Mouse (Mus musculus) stomach, embryonic 16.5 days (tissue): ENCODE results near the gene Hcn3. TPM values are rescaled to one million over a fixed set of nuclear protein-coding genes. Genes with fewer than 3 reads are reported as not detected.

Source experiments
- ATAC-seq: fragments of 200-750 bp; cut with Nextera tagmentation; 2 replicates; pipeline ENCODE4 v1.8.0; 2017; ENCODE audit warnings: moderate number of reproducible peaks, moderate TSS enrichment; ENCODE audit not compliant: insufficient read depth, low FRiP score
- H3K27ac ChIP-seq: fragments of 300-500 bp; sonication (generic); 2 replicates; pipeline ENCODE4 v1.5.1; 2014; ENCODE audit warnings: low read length
- H3K27me3 ChIP-seq: fragments of 300-500 bp; sonication (generic); 2 replicates; pipeline ENCODE4 v1.6.1; 2014; ENCODE audit warnings: low read length, control low read depth, mixed read lengths; ENCODE audit not compliant: control insufficient read depth, insufficient read depth
- H3K36me3 ChIP-seq: fragments of 300-500 bp; sonication (generic); 2 replicates; pipeline ENCODE4 v1.6.1; 2014; ENCODE audit warnings: low read length; ENCODE audit not compliant: control insufficient read depth, insufficient read depth
- H3K4me1 ChIP-seq: fragments of 300-500 bp; sonication (generic); 2 replicates; pipeline ENCODE4 v1.6.1; 2014; ENCODE audit warnings: low read length, control low read depth, mixed read lengths; ENCODE audit not compliant: control insufficient read depth, insufficient read depth
- H3K4me2 ChIP-seq: fragments of 300-500 bp; sonication (generic); 2 replicates; pipeline ENCODE4 v1.6.1; 2014; ENCODE audit warnings: low read depth, low read length, mixed read lengths
- H3K4me3 ChIP-seq: fragments of 300-500 bp; sonication (generic); replicated peaks from 2 replicates; pipeline ENCODE4 v1.5.1; 2014; ENCODE audit warnings: mild to moderate bottlenecking, low read length
- H3K9ac ChIP-seq: fragments of 300-500 bp; sonication (generic); 2 replicates; pipeline ENCODE4 v1.6.1; 2014; ENCODE audit warnings: low read length
- H3K9me3 ChIP-seq: fragments of 300-500 bp; sonication (generic); replicated peaks from 2 replicates; pipeline ENCODE4 v1.6.1; 2016; ENCODE audit warnings: low read length, control low read depth; ENCODE audit not compliant: control insufficient read depth
- WGBS: fragments of 180-500 bp; shearing (Covaris S2); extraction: QIAGEN DNeasy Blood & Tissue Kit; methylation state at CpG from one replicate; pipeline ENCODE4 v1.1.7; 2014; 5-methylcytosine and 5-hydroxymethylcytosine counted together
- polyA plus RNA-seq: library from polyadenylated mRNA; unstranded; fragments of >200 nt; fragmentation: Nextera tagmentation; extraction: Ambion mirVana; gene quantifications from 2 replicates; pipeline ENCODE4 v1.2.1, GENCODE M21; 2015

Gene Hcn3
- polyA plus RNA-seq, 1 experiment from 2014 or later = 1.7 TPM

- Histone ChIP-seq H3K36me3 (no peaks in the 10 kb centered on the region), H3K27me3 (no peaks in the 10 kb centered on the region; the same call in 1 of the 2 replicates), H3K9me3 (no peaks in the 10 kb centered on the region), H3K27ac (peak overlapping the region; percentile 44; the same call in 1 of the 2 replicates), H3K9ac (peak overlapping the region; percentile 40; the same call in 1 of the 2 replicates), H3K4me3 (peak overlapping the region; percentile 9; the same call in 1 of the 2 replicates), H3K4me2 (peak overlapping the region; percentile 26; the same call in 1 of the 2 replicates), H3K4me1 (peaks cover 10% of the 10 kb centered on the region; the same call in 1 of the 2 replicates)
- ATAC-seq = peak; percentile 81; the same call in 1 of the 2 replicates
- WGBS = 33% methylated on average over 9 of the region's 9 CpGs
Observed at GRCm38 (mm10) chr3:89136365-89136764, 23.6 kb downstream of the Hcn3 start.

- Histone ChIP-seq H3K4me2 (peak within 1 kb of the TSS; percentile 26), H3K4me3 (peak within 1 kb of the TSS; percentile 9), H3K9ac (peak within 1 kb of the TSS; percentile 40), H3K4me1 (peaks cover 10% of the 10 kb centered on the region; the same call in 1 of the 2 replicates), H3K27me3 (no peaks in the 10 kb centered on the region; the same call in 1 of the 2 replicates), H3K27ac (peak within 1 kb of the TSS; percentile 44), H3K9me3 (no peaks in the 10 kb centered on the region), H3K36me3 (no peaks in the 10 kb centered on the region)
- WGBS = 45% methylated on average over 3 of the region's 3 CpGs
- ATAC-seq = no peak
Observed at GRCm38 (mm10) chr3:89135958-89136357, 24.0 kb downstream of the Hcn3 start, which contains the start of gene Pklr. TSS of gene Pklr (plus strand) at chr3:89136142.

GRCm38 (mm10) chr3:89133752-89134151 is 26.2 kb downstream of the Hcn3 start:
- H3K9me3 ChIP-seq = no peaks in the 10 kb centered on the region
- WGBS = 86% methylated on average over 1 of the region's 1 CpGs
- H3K4me1 ChIP-seq = peaks cover 10% of the 10 kb centered on the region; the same call in 1 of the 2 replicates
- 0 out of 2 replicates have a peak, but pooled peaks have one; percentile 12 for ATAC-seq
- H3K27me3 ChIP-seq = no peaks in the 10 kb centered on the region; the same call in 1 of the 2 replicates
- 0 out of 2 replicates have a peak overlapping the region, but pooled peaks have one; percentile 14 for H3K27ac ChIP-seq
- H3K4me2 ChIP-seq = no peak overlapping the region
- H3K9ac ChIP-seq = no peak overlapping the region
- no peak overlapping the region for H3K4me3 ChIP-seq
- H3K36me3 ChIP-seq = no peaks in the 10 kb centered on the region

- Histone ChIP-seq H3K36me3 (no peaks in the 10 kb centered on the region), H3K4me3 (no peak overlapping the region), H3K27me3 (no peaks in the 10 kb centered on the region; the same call in 1 of the 2 replicates), H3K9ac (no peak overlapping the region), H3K27ac (peak overlapping the region; percentile 14; the same call in 1 of the 2 replicates), H3K4me2 (peak overlapping the region; percentile 60; the same call in 1 of the 2 replicates), H3K9me3 (no peaks in the 10 kb centered on the region), H3K4me1 (peaks cover 10% of the 10 kb centered on the region; the same call in 1 of the 2 replicates)
- no peak for ATAC-seq
- 73% methylated on average over 7 of the region's 7 CpGs for WGBS
Observed at GRCm38 (mm10) chr3:89133063-89133450, 26.9 kb downstream of the Hcn3 start.

- Histone ChIP-seq H3K36me3 (no peaks in the 10 kb centered on the region), H3K4me2 (peak overlapping the region; percentile 60), H3K9ac (peak overlapping the region; percentile 67), H3K27me3 (no peaks in the 10 kb centered on the region; the same call in 1 of the 2 replicates), H3K27ac (no peak overlapping the region), H3K9me3 (no peaks in the 10 kb centered on the region), H3K4me3 (peak overlapping the region; percentile 40), H3K4me1 (peaks cover 10% of the 10 kb centered on the region; the same call in 1 of the 2 replicates)
- ATAC-seq = peak; percentile 57
- WGBS = 12% methylated on average over 30 of the region's 30 CpGs
Observed at GRCm38 (mm10) chr3:89132285-89133062, 27.5 kb downstream of the Hcn3 start.

GRCm38 (mm10) chr3:89131816-89132215 is 28.2 kb downstream of the Hcn3 start:
- no peak for ATAC-seq
- H3K4me1 ChIP-seq = peaks cover 10% of the 10 kb centered on the region; the same call in 1 of the 2 replicates
- H3K9me3 ChIP-seq = no peaks in the 10 kb centered on the region
- no peaks in the 10 kb centered on the region for H3K36me3 ChIP-seq
- no peaks in the 10 kb centered on the region; the same call in 1 of the 2 replicates for H3K27me3 ChIP-seq
- H3K4me3 ChIP-seq = peak overlapping the region; percentile 40
- H3K27ac ChIP-seq = no peak overlapping the region
- 36% methylated on average over 4 of the region's 4 CpGs for WGBS
- peak overlapping the region; percentile 67; the same call in 1 of the 2 replicates for H3K9ac ChIP-seq
- peak overlapping the region; percentile 60 for H3K4me2 ChIP-seq

- Histone ChIP-seq H3K4me1 (peaks cover 10% of the 10 kb centered on the region; the same call in 1 of the 2 replicates), H3K27ac (no peak overlapping the region), H3K27me3 (no peaks in the 10 kb centered on the region), H3K36me3 (no peaks in the 10 kb centered on the region), H3K4me2 (no peak overlapping the region), H3K9ac (no peak overlapping the region), H3K9me3 (no peaks in the 10 kb centered on the region), H3K4me3 (no peak overlapping the region)
- no peak for ATAC-seq
- 81% methylated on average over 3 of the region's 3 CpGs for WGBS
Observed at GRCm38 (mm10) chr3:89129908-89130307, 30.1 kb downstream of the Hcn3 start.

- Histone ChIP-seq H3K4me3 (no peak overlapping the region), H3K36me3 (no peaks in the 10 kb centered on the region), H3K27me3 (no peaks in the 10 kb centered on the region), H3K27ac (no peak overlapping the region), H3K4me1 (0 out of 2 replicates have a peak, but pooled peaks cover 4% of the 10 kb centered on the region), H3K9ac (no peak overlapping the region), H3K9me3 (no peaks in the 10 kb centered on the region), H3K4me2 (no peak overlapping the region)
- no peak for ATAC-seq
- 88% methylated on average over 3 of the region's 3 CpGs for WGBS
Observed at GRCm38 (mm10) chr3:89125981-89126380, 34.0 kb downstream of the Hcn3 start.

GRCm38 (mm10) chr3:89124241-89124640 is 35.8 kb downstream of the Hcn3 start:
- H3K4me3 ChIP-seq = no peak overlapping the region
- H3K36me3 ChIP-seq = no peaks in the 10 kb centered on the region
- no peak overlapping the region for H3K27ac ChIP-seq
- 57% methylated on average over 3 of the region's 3 CpGs for WGBS
- no peak for ATAC-seq
- no peak overlapping the region for H3K9ac ChIP-seq
- no peaks in the 10 kb centered on the region for H3K9me3 ChIP-seq
- no peak overlapping the region for H3K4me2 ChIP-seq
- 0 out of 2 replicates have a peak, but pooled peaks cover 4% of the 10 kb centered on the region for H3K4me1 ChIP-seq
- H3K27me3 ChIP-seq = no peaks in the 10 kb centered on the region
